Mouse (Mus musculus) hindbrain, embryonic 11.5 days (tissue): ENCODE measurements around the gene Galnt10. TPM values are rescaled to one million over a fixed set of nuclear protein-coding genes. Genes with fewer than 3 reads are reported as not detected.
"Not testable (repeated sequence)": the region's sequence is repeated elsewhere in the genome, so short reads cannot be mapped to it uniquely, and the experiment has no call there.

Source experiments
- ATAC-seq: fragments of 200-750 bp; cut with Nextera tagmentation; 2 replicates; pipeline ENCODE4 v1.8.0; 2017; ENCODE audit warnings: mild to moderate bottlenecking, moderate TSS enrichment, moderate library complexity; ENCODE audit not compliant: low FRiP score
- DNase-seq: peaks from one replicate; pipeline ENCODE4 v3.0.0-alpha.2; 2015; ENCODE audit warnings: low spot score
- H3K27ac ChIP-seq: fragments of 300-500 bp; sonication (generic); 2 replicates; pipeline ENCODE4 v1.5.1; 2014; ENCODE audit warnings: mild to moderate bottlenecking, low read depth, low read length
- H3K27me3 ChIP-seq: fragments of 300-500 bp; sonication (generic); 2 replicates; pipeline ENCODE4 v1.6.1; 2014; ENCODE audit warnings: mild to moderate bottlenecking, low read length, moderate library complexity, mixed read lengths; ENCODE audit not compliant: control insufficient read depth, insufficient read depth
- H3K36me3 ChIP-seq: fragments of 300-500 bp; sonication (generic); 2 replicates; pipeline ENCODE4 v1.6.1; 2014; ENCODE audit warnings: mild to moderate bottlenecking, low read length, moderate library complexity, mixed read lengths; ENCODE audit not compliant: control insufficient read depth, insufficient read depth
- H3K4me1 ChIP-seq: fragments of 300-500 bp; sonication (generic); replicated peaks from 2 replicates; pipeline ENCODE4 v1.6.1; 2014; ENCODE audit warnings: low read length, mixed read lengths; ENCODE audit not compliant: control insufficient read depth, insufficient read depth
- H3K4me2 ChIP-seq: fragments of 300-500 bp; sonication (generic); replicated peaks from 2 replicates; pipeline ENCODE4 v1.6.1; 2014; ENCODE audit warnings: mild to moderate bottlenecking, low read depth, low read length
- H3K4me3 ChIP-seq: fragments of 300-500 bp; sonication (generic); 2 replicates; pipeline ENCODE4 v1.5.1; 2014; ENCODE audit warnings: low read depth, low read length
- H3K9ac ChIP-seq: fragments of 300-500 bp; sonication (generic); 2 replicates; pipeline ENCODE4 v1.6.1; 2014; ENCODE audit warnings: low read depth, low read length
- H3K9me3 ChIP-seq: fragments of 300-500 bp; sonication (generic); 2 replicates; pipeline ENCODE4 v1.6.1; 2016; ENCODE audit warnings: low read length; ENCODE audit not compliant: control insufficient read depth
- WGBS: fragments of 180-500 bp; shearing (Covaris S2); extraction: QIAGEN DNeasy Blood & Tissue Kit; methylation state at CpG from one replicate; pipeline ENCODE4 v1.1.7; 2014; 5-methylcytosine and 5-hydroxymethylcytosine counted together
- polyA plus RNA-seq: library from polyadenylated mRNA; unstranded; fragments of >200 nt; fragmentation: Nextera tagmentation; extraction: Ambion mirVana; gene quantifications from 2 replicates; pipeline ENCODE4 v1.2.1, GENCODE M21; 2014

The Galnt10 gene
- polyA plus RNA-seq, 1 experiment from 2014 or later: 9.7 TPM

DNA sequence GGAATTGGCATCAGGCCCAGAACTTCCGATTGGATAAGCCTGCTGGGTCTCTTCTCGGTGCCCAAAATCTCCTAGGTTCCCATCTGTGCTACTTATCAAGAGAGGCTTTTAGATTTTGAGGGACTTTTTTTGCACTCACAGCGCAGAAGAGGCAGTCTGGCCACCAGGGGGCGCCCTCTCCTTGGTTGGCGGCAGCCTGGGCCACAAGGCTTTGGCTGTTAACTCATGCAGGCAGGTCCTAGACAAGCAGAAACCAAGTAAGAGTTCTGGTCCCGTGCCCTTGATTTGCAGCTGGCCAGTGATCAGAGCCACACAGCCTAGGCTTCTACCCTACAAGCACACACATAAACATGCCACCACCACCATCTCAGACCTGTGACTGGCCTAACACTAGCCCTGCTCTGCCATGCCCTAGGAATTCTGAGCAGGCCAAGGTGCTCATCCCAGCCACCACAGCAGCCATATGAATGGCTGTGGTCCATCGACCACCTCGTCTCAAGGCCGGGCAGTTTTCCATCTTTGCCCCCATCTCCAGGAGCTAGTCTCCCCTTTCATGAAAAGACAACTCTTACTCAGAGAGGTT lies 174.8 kb downstream of the Galnt10 start:
- H3K4me2 ChIP-seq: no peak overlapping the region
- DNase-seq: peak; percentile 90
- H3K27me3 ChIP-seq: no peaks in the 10 kb centered on the region; the same call in 1 of the 2 replicates
- ATAC-seq: no peak
- no peaks in the 10 kb centered on the region for H3K9me3 ChIP-seq
- no peaks in the 10 kb centered on the region for H3K36me3 ChIP-seq
- WGBS: 33% methylated on average over 9 of the region's 9 CpGs
- H3K27ac ChIP-seq: no peak overlapping the region
- H3K4me3 ChIP-seq: no peak overlapping the region
- H3K4me1 ChIP-seq: no peaks in the 10 kb centered on the region
- no peak overlapping the region for H3K9ac ChIP-seq

DNA sequence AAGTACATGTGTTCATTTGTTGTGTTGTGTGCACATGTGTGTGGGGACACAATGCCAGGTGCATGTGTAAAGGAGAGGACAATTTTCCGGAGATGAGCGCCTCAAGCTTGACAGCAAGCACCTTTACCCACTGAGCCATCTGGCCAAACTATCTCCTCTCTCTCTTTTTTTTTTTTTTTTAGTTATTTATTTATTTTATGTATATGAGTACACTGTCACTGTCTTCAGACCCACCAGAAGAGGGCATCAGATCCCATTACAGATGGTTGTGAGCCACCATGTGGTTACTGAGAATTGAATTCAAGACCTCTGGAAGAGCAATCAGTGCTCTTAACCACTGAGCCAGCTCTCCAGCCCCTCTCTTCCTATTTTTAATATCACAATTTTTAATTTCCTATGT lies 177.9 kb downstream of the Galnt10 start:
- 95% methylated on average over 2 of the region's 2 CpGs for WGBS
- not testable (repeated sequence) for H3K27ac ChIP-seq, DNase-seq, H3K36me3 ChIP-seq, H3K9me3 ChIP-seq, H3K9ac ChIP-seq, ATAC-seq, H3K4me1 ChIP-seq, H3K4me2 ChIP-seq, H3K4me3 ChIP-seq
- peaks cover 20% of the 10 kb centered on the region for H3K27me3 ChIP-seq

GRCm38 (mm10) chr11:57823714-57824113 lies 178.5 kb downstream of the Galnt10 start:
- Histone ChIP-seq H3K36me3 (no peaks in the 10 kb centered on the region), H3K4me1 (peaks cover 5% of the 10 kb centered on the region; the same call in 1 of the 2 replicates), H3K4me3 (no peak overlapping the region), H3K4me2 (no peak overlapping the region), H3K9ac (no peak overlapping the region), H3K27me3 (peaks cover 25% of the 10 kb centered on the region), H3K27ac (no peak overlapping the region), H3K9me3 (no peaks in the 10 kb centered on the region)
- no peak for ATAC-seq
- no peak for DNase-seq
- WGBS: 76% methylated on average over 7 of the region's 7 CpGs

DNA sequence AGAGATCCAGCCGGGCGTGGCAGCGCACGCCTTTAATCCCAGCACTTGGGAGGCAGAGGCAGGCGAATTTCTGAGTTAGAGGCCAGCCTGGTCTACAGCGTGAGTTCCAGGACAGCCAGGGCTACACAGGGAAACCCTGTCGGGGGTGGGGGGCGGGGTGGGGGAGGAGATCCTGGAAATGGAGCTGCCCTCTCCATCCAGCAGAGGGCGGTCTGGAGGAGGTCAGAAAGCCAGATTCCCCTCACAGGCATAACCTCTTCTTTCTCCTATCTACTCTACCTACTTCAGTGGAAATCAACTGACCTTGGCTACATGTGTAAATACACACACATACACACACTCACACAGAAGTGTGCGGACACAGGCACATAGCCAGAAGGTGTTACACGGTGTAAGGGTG lies 180.0 kb downstream of the Galnt10 start:
- not testable (repeated sequence) for H3K36me3 ChIP-seq, H3K4me3 ChIP-seq, H3K27ac ChIP-seq, ATAC-seq, H3K4me1 ChIP-seq, H3K4me2 ChIP-seq, H3K9ac ChIP-seq, H3K9me3 ChIP-seq
- WGBS: 38% methylated on average over 10 of the region's 11 CpGs
- DNase-seq: peak; percentile 18
- H3K27me3 ChIP-seq: peaks cover 34% of the 10 kb centered on the region

GRCm38 (mm10) chr11:57827048-57827914 lies 182.0 kb downstream of the Galnt10 start:
- DNase-seq: peak; percentile 44
- Histone ChIP-seq H3K9ac (no peak overlapping the region), H3K27me3 (peaks cover 54% of the 10 kb centered on the region), H3K4me1 (peaks cover 5% of the 10 kb centered on the region; the same call in 1 of the 2 replicates), H3K27ac (no peak overlapping the region), H3K36me3 (no peaks in the 10 kb centered on the region), H3K4me3 (peak overlapping the region; percentile 20), H3K9me3 (no peaks in the 10 kb centered on the region), H3K4me2 (peak overlapping the region; percentile 36)
- ATAC-seq: no peak
- WGBS: under 1% methylated on average over 40 of the region's 41 CpGs

GRCm38 (mm10) chr11:57827915-57828545 lies 182.8 kb downstream of the Galnt10 start:
- peaks cover 5% of the 10 kb centered on the region; the same call in 1 of the 2 replicates for H3K4me1 ChIP-seq
- H3K36me3 ChIP-seq: no peaks in the 10 kb centered on the region
- no peaks in the 10 kb centered on the region for H3K9me3 ChIP-seq
- WGBS: under 1% methylated on average over 33 of the region's 33 CpGs
- H3K9ac ChIP-seq: no peak overlapping the region
- DNase-seq: peak; percentile 69
- H3K4me2 ChIP-seq: peak overlapping the region; percentile 36
- H3K27ac ChIP-seq: no peak overlapping the region
- peaks cover 61% of the 10 kb centered on the region for H3K27me3 ChIP-seq
- ATAC-seq: no peak
- H3K4me3 ChIP-seq: peak overlapping the region; percentile 20

DNA sequence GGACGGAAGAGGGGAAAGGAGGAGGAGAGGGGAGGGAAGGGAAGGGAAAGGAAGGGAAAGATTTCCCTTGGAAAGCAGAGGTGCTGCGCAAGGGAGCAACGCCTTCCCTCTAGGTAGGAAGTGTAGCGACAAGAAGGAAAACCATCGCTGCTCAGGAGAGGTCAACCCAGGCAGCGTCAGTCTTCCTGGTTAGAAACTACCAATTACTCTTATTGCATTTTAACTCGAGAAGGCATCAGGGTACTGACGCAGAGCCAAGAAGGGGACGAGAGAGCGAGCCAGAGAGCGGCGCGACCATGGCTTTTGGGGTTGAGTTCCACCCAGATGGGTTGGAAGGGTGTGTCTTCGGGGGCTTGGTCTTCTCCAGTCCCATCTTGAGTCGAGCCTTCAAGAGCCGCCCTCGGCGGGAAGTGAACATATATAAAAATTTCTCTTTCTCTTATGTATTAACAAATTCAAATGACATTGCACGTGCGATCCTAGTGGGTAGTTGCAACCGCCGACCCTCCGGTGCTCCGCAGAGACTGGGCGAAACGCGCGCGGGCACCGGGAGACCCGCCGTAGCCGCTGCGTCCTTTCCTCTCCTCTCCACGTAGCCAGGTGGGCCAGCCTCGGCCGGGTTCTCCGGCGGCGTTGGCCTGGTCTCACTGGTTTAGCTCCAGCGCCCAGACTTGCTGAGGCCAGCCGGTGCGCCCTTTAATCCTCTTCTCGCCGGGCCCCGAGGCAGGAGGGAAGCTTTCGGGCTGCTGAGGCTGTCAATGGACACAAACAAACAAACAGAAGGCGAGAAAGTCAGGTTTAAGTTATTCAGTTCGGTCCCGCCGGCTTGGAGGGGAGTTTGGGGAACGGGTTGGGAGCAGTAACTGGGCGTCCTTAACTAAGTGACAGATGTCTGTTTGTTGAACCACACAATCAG lies 184.0 kb downstream of the Galnt10 start:
- no peak for ATAC-seq
- no peak overlapping the region for H3K4me3 ChIP-seq
- H3K9ac ChIP-seq: no peak overlapping the region
- no peak overlapping the region for H3K4me2 ChIP-seq
- no peak overlapping the region for H3K27ac ChIP-seq
- peaks cover 7% of the 10 kb centered on the region; the same call in 1 of the 2 replicates for H3K4me1 ChIP-seq
- DNase-seq: peak; percentile 69
- H3K36me3 ChIP-seq: no peaks in the 10 kb centered on the region
- H3K9me3 ChIP-seq: no peaks in the 10 kb centered on the region
- 1% methylated on average over 53 of the region's 53 CpGs for WGBS
- peaks cover 73% of the 10 kb centered on the region for H3K27me3 ChIP-seq
